Mouse (Mus musculus) embryonic facial prominence, embryonic 14.5 days (tissue): Measurements from ENCODE around the gene Ephx4. TPM values are rescaled to one million over a fixed set of nuclear protein-coding genes. Genes with fewer than 3 reads are reported as not detected.
A peak's percentile ranks its signal among the peaks of the same experiment; 100 is the strongest.

Experiments used
- ATAC-seq: fragments of 200-750 bp; cut with Nextera tagmentation; 2 replicates; pipeline ENCODE4 v1.8.0; 2017; ENCODE audit warnings: low read depth, moderate number of reproducible peaks, moderate TSS enrichment
- DNase-seq: peaks from one replicate; pipeline ENCODE4 v3.0.0-alpha.2; 2015; ENCODE audit warnings: low spot score
- H3K27ac ChIP-seq: fragments of 300-500 bp; sonication (generic); replicated peaks from 2 replicates; pipeline ENCODE4 v1.5.1; 2014; ENCODE audit warnings: low read depth, mild to moderate bottlenecking, low read length, moderate library complexity
- H3K27me3 ChIP-seq: fragments of 300-500 bp; sonication (generic); replicated peaks from 2 replicates; pipeline ENCODE4 v1.6.1; 2014; ENCODE audit warnings: low read length; ENCODE audit not compliant: control insufficient read depth, insufficient read depth
- H3K36me3 ChIP-seq: fragments of 300-500 bp; sonication (generic); 2 replicates; pipeline ENCODE4 v1.6.1; 2014; ENCODE audit warnings: low read length, mixed read lengths; ENCODE audit not compliant: control insufficient read depth, insufficient read depth
- H3K4me1 ChIP-seq: fragments of 300-500 bp; sonication (generic); 2 replicates; pipeline ENCODE4 v1.6.1; 2014; ENCODE audit warnings: antibody characterized with exemption, low read length; ENCODE audit not compliant: control insufficient read depth, insufficient read depth
- H3K4me2 ChIP-seq: fragments of 300-500 bp; sonication (generic); 2 replicates; pipeline ENCODE4 v1.6.1; 2014; ENCODE audit warnings: low read depth, mild to moderate bottlenecking, low read length, moderate library complexity, mixed read lengths
- H3K4me3 ChIP-seq: fragments of 300-500 bp; sonication (generic); 2 replicates; pipeline ENCODE4 v1.5.1; 2014; ENCODE audit warnings: low read depth, mild to moderate bottlenecking, low read length
- H3K9ac ChIP-seq: fragments of 300-500 bp; sonication (generic); 2 replicates; pipeline ENCODE4 v1.6.1; 2014; ENCODE audit warnings: low read depth, mild to moderate bottlenecking, low read length, moderate library complexity, mixed read lengths
- H3K9me3 ChIP-seq: fragments of 300-500 bp; sonication (generic); 2 replicates; pipeline ENCODE4 v1.6.1; 2016; ENCODE audit warnings: low read length; ENCODE audit not compliant: control insufficient read depth
- WGBS: fragments of 180-500 bp; shearing (Covaris S2); extraction: QIAGEN DNeasy Blood & Tissue Kit; methylation state at CpG from one replicate; pipeline ENCODE4 v1.1.7; 2014; 5-methylcytosine and 5-hydroxymethylcytosine counted together
- polyA plus RNA-seq: library from polyadenylated mRNA; unstranded; fragments of >200 nt; fragmentation: Nextera tagmentation; extraction: Ambion mirVana; gene quantifications from 2 replicates; pipeline ENCODE4 v1.2.1, GENCODE M21; 2014

The Ephx4 gene
- polyA plus RNA-seq: 2.8 and 3.2 TPM in 2 replicates

GRCm38 (mm10) chr5:107402436-107402835, at the start of gene Ephx4:
Gene Ephx4, plus strand, starts transcription at chr5:107402736.
- peak within 1 kb of the TSS; percentile 98 for H3K4me2 ChIP-seq
- peaks cover 29% of the 10 kb centered on the region for H3K27me3 ChIP-seq
- H3K9me3 ChIP-seq: no peaks in the 10 kb centered on the region
- no peak within 1 kb of the TSS for H3K27ac ChIP-seq
- H3K36me3 ChIP-seq: no peaks in the 10 kb centered on the region
- peak within 1 kb of the TSS; percentile 73 for H3K9ac ChIP-seq
- WGBS: 14% methylated on average over 5 of the region's 5 CpGs
- DNase-seq (no peak), ATAC-seq (no peak)
- peak within 1 kb of the TSS; percentile 62 for H3K4me3 ChIP-seq
- no peaks in the 10 kb centered on the region for H3K4me1 ChIP-seq

- 48% methylated on average over 3 of the region's 3 CpGs for WGBS
- Histone ChIP-seq H3K36me3 (no peaks in the 10 kb centered on the region), H3K9ac (no peak overlapping the region), H3K4me2 (no peak overlapping the region), H3K27me3 (no peaks in the 10 kb centered on the region), H3K4me3 (no peak overlapping the region), H3K4me1 (no peaks in the 10 kb centered on the region), H3K27ac (no peak overlapping the region), H3K9me3 (no peaks in the 10 kb centered on the region)
- no peak for ATAC-seq
- DNase-seq: no peak
Measured at GRCm38 (mm10) chr5:107353981-107354380, 48.6 kb upstream of the Ephx4 start.

GRCm38 (mm10) chr5:107355801-107356200, 46.7 kb upstream of the Ephx4 start:
- WGBS: no CpG with 5 or more reads among the region's 1 CpGs
- Histone ChIP-seq H3K9me3 (no peaks in the 10 kb centered on the region), H3K4me2 (no peak overlapping the region), H3K4me3 (no peak overlapping the region), H3K9ac (no peak overlapping the region), H3K27me3 (no peaks in the 10 kb centered on the region), H3K36me3 (no peaks in the 10 kb centered on the region), H3K27ac (no peak overlapping the region), H3K4me1 (peaks cover 3% of the 10 kb centered on the region; the same call in 1 of the 2 replicates)
- ATAC-seq (no peak), DNase-seq (peak; percentile 36)

GRCm38 (mm10) chr5:107357723-107358122, 44.8 kb upstream of the Ephx4 start:
- DNase-seq (peak; percentile 29), ATAC-seq (no peak)
- Histone ChIP-seq H3K27me3 (no peaks in the 10 kb centered on the region), H3K36me3 (no peaks in the 10 kb centered on the region), H3K9ac (no peak overlapping the region), H3K9me3 (no peaks in the 10 kb centered on the region), H3K4me2 (no peak overlapping the region), H3K4me3 (no peak overlapping the region), H3K27ac (no peak overlapping the region), H3K4me1 (peaks cover 3% of the 10 kb centered on the region; the same call in 1 of the 2 replicates)
- 83% methylated on average over 8 of the region's 8 CpGs for WGBS

- Histone ChIP-seq H3K36me3 (0 out of 2 replicates have a peak, but pooled peaks cover 6% of the 10 kb centered on the region), H3K4me3 (peak overlapping the region; percentile 66), H3K4me2 (peak overlapping the region; percentile 60), H3K9ac (peak overlapping the region; percentile 74), H3K9me3 (no peaks in the 10 kb centered on the region), H3K4me1 (peaks cover 3% of the 10 kb centered on the region; the same call in 1 of the 2 replicates), H3K27me3 (no peaks in the 10 kb centered on the region), H3K27ac (peak overlapping the region; percentile 77)
- DNase-seq (peak; percentile 93), ATAC-seq (peak; percentile 96)
- under 1% methylated on average over 28 of the region's 40 CpGs for WGBS
Measured at GRCm38 (mm10) chr5:107359395-107360053, 43.0 kb upstream of the Ephx4 start.

DNA sequence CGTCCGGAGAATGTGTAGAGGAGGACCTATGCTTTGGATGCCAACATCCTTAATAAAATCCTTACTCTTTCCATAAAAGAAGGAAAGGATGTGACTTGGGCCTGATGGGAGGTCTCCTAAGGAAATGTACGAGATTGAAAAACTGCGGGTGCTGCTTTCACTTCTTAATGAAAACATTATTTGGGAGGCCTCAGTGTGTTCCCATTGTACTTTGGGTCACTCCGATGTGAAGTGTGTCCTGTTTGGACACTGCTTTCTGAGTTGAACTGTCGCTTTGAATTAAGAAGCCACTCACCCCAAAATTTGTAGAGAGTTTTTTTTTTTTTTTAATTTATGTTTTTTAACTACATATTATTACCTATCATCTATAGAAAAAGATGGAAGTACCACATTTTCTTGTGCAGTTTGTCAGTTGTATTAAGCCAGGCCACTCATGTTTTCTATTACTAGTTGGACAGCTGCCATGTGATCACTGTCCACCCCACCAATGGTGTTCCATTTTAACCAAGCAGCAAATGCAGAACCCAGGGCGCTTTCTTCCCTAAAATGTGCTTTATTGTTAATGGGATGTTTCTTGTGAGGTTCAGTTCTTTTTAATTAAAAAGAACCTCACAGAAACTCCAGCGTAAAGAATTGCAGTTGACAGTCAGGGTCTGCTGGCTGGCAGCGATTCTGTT, 42.3 kb upstream of the Ephx4 start:
- Histone ChIP-seq H3K27me3 (no peaks in the 10 kb centered on the region), H3K4me3 (peak overlapping the region; percentile 66), H3K9ac (peak overlapping the region; percentile 74), H3K9me3 (no peaks in the 10 kb centered on the region), H3K36me3 (0 out of 2 replicates have a peak, but pooled peaks cover 6% of the 10 kb centered on the region), H3K4me1 (peaks cover 3% of the 10 kb centered on the region; the same call in 1 of the 2 replicates), H3K27ac (peak overlapping the region; percentile 77), H3K4me2 (peak overlapping the region; percentile 60)
- DNase-seq (peak; percentile 44), ATAC-seq (no peak)
- WGBS: 14% methylated on average over 9 of the region's 9 CpGs

DNA sequence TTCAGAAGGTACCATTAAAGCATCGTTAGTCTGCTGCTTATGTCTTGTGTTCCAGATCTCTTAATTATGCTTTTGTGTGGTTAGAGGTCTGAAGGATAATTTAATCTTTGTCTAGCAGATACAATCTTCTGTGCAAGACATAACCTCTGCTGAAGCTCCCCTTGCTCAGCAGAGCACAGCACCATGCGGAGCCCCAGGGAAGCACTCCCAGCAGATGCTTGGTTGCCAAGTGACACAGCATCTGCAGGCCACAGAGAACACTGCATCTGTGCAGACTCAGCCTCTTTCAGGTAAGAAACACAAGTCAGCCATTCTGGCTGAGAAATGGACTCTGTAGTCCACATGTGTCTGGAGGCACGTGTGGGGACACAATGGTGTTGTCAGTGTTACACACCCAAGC, 32.5 kb upstream of the Ephx4 start:
- Histone ChIP-seq H3K4me2 (no peak overlapping the region), H3K27me3 (no peaks in the 10 kb centered on the region), H3K4me1 (no peaks in the 10 kb centered on the region), H3K9me3 (no peaks in the 10 kb centered on the region), H3K9ac (no peak overlapping the region), H3K27ac (no peak overlapping the region), H3K36me3 (peaks cover 20% of the 10 kb centered on the region), H3K4me3 (no peak overlapping the region)
- DNase-seq (no peak), ATAC-seq (no peak)
- 60% methylated on average over 3 of the region's 3 CpGs for WGBS

DNA sequence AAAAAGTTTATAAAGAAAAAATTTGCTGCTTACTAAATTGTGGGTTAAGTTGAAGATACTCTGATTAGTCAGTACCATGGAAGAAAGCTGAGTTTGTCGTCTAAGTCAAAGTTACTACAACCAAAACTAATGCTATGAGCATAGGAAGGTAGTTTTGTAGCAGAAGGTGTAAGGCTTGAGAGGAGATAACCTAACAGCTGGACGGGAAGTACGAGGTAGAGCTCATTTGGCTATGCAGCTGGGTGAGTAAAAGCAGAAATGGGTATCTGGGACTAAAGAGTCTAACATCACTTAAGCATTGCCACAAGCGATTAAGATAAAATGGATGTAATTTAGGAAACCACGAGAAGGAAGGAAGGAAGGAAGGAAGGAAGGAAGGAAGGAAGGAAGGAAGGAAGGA, 31.2 kb upstream of the Ephx4 start:
- Histone ChIP-seq H3K4me3 (no peak overlapping the region), H3K27me3 (no peaks in the 10 kb centered on the region), H3K9me3 (no peaks in the 10 kb centered on the region), H3K27ac (no peak overlapping the region), H3K4me1 (no peaks in the 10 kb centered on the region), H3K36me3 (peaks cover 30% of the 10 kb centered on the region), H3K9ac (no peak overlapping the region), H3K4me2 (no peak overlapping the region)
- ATAC-seq (no peak), DNase-seq (no peak)
- WGBS: 87% methylated on average over 5 of the region's 5 CpGs
